Mouse (Mus musculus) urinary bladder, postnatal 25 days (tissue): ENCODE data around the gene Srgap2.

Source experiments
- DNase-seq: peaks from one replicate; pipeline ENCODE4 v3.0.0; 2022; ENCODE audit warnings: low spot score

Srgap2 gene

DNA sequence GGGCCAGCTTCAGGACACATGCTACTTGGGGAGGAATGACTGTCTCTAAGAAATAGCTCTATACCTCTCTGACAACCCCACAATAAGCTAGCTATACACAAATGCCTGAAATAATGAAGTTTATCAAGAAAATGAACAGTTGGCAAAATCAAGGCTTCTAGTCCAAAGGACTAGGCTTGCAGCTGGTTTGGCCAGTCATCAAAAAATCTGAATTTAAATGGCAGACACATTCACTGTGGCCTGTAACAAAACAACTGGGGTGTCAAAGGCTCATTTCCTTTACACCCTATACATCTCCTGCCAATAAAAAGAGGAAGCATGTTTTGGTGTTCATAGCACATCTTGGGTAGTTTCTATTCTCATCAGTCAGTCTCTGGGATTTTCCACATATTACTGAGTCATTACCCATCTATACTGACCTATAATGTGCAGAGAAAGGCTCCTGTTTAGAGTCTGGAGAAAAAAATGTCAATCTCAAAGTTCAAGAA, 53.5 kb downstream of the Srgap2 start:
- DNase-seq, result no peak

DNA sequence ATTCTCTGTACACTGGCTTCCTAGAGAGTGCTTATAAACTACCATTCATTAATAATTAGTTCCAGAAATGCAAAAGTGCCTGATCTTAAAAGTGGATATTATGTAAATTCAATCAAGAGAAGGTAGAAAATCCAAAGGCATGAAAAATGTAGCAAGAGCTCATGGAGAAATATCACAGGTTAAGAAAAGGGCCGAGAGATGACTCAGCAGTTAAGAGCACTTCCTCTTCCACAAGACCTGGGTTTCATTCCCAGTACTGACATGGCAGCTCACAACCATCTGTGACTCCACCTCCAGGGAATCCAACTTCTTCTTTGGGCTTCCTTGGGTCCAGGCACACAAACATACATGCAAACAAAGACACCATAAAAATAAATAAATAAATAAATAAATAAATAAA, 56.6 kb downstream of the Srgap2 start:
- no peak for DNase-seq

- DNase-seq, result no peak
Observed at GRCm38 (mm10) chr1:131465855-131466254, 61.3 kb downstream of the Srgap2 start.

DNA sequence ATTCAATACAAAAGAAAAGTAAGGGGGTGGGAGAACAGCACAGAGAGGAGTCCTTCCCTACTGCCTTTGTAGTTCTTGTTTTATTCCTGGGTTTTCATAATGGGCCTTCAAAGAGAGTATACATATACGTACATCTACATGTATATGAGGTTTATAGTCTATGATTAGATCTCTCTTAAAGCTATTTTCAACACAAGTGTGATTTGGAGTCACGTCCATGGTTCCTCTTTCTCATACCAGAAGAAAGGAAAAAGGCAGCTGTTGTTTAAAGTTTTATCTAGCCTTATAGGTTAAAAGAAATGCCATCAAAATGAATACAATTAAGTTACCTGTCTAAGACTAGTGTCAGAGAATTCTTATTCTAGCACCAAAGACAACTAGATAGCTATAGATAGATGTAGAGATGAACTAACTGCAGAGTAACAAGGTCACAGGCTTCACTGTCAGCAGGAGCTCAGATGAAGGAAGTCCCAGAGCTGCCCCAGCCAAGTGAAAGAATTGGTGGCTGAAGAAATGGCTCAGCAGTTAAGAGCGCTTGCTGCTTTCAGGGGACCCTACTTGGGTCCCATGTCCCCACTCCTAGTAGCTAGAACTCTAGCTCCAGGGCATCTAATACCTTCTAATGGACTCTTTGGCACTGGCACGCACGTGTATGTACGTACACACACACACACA, 63.1 kb downstream of the Srgap2 start:
- DNase-seq, result no peak

DNA sequence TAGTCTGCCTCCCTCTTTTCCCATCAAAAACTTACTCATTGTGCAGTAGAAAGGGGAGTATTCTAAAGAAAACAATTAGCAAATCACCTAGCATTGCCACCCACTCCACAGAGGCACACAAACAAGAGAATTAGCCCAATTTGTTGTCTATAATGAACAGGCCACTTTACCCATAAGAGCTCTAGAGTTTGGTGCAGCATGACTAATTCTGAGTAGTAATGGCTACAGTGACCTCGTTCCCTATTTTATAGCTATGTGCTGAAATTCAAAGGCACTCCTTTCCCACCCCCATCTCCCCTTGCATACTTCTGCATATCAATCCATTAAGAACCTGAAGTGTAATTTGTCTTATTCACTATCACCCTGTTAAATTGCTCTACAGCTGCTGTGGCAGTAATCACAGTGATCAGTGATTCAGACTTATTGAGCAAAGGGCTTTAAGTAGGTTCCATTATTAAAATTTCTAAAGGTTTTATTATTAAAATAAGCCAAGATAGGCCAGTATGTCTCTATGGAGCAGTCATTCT, 64.5 kb downstream of the Srgap2 start:
- DNase-seq, result no peak

DNA sequence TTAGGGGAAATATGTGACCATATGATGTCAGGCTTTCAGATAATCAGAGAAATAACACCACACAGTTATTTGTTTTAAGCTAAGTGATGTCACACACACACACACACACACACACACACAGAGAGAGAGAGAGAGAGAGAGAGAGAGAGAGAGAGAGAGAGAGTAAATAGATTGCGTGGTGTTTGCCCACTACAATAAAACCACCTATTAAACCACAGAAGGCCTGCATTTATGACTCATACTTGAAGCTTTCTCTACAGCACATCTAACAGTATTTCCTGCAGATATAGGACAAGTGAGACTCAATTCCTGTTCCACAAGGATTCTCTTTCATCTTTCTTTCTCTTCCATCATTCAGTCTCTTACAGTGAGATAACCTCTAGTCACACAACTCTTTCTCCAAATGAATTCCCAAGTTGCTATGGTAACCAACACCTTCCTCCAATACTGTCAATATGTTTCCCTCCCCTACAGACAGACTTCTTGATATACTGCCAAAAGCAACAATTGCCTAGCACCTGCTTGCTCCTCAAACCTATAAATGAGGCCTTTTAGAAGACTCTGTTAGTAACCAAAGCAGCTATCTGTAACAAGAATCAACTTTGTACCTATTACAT, 66.1 kb downstream of the Srgap2 start:
- DNase-seq, result no peak

DNA sequence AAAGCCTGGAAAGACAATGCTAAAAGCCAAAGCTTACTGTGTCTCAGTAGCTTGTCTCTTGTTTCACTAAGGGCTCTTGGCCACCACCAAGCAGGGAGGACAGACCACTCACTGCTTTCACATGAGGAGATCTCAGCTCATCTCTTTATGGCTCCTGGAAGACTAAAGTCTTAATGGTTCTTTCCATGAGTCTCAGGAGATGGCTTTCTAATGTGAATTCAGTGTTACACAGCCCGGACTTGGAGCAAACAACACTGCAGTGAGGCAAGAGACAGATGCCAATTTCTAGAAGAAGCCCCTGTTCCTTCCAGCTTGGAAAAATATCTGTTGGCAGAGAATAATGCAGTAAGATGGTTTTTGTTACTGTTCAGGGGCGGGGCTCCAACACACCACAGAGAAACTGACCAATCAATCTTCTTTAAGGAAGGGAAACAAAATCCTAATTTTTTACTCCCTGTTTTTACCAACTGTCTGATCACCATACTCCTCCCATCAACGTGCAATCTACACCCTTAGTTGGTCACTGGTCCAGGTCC, 71.7 kb downstream of the Srgap2 start:
- no peak for DNase-seq

GRCm38 (mm10) chr1:131454386-131454785, 72.8 kb downstream of the Srgap2 start:
- no peak for DNase-seq

DNA sequence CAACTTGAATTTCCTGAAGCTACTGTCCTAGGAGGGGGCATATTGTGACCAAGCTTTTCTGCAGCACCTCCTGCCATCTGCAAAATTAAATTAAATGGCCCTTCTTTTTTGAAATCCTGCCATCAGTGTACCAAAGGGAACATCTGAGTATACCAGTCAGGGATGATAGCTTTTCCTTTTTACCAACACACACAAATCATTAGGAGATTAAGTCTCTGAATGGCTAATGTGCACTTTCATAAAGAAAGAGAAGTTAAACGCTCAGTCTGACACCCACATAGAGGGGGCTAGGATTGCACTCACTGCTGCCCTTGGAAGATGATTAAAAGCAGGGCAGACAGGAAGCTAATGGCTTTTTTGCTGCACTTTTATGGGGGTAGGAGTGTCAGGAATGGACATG, 73.8 kb downstream of the Srgap2 start:
- DNase-seq, result no peak

DNA sequence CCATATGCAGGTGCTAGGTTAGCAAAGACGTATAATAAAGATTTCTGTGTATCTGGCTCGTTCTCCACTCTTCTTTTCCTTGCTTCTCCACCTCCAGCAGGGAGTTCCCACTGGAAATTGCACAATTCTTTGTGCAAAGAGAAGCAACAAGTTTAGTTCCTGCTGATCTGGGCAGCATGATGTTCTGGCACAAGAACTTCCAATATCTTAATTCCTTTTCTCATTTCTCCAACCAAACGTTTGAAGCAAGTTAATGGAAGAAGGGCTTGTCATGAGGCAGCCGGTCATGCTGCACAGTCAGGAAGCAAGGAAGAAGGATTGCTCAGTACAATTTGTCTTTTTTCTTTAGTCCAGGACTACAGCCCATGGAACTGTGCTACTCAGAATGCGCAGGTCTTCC, 78.8 kb downstream of the Srgap2 start:
- no peak for DNase-seq

- DNase-seq, result no peak
Observed at GRCm38 (mm10) chr1:131447333-131447732, 79.8 kb downstream of the Srgap2 start.

DNA sequence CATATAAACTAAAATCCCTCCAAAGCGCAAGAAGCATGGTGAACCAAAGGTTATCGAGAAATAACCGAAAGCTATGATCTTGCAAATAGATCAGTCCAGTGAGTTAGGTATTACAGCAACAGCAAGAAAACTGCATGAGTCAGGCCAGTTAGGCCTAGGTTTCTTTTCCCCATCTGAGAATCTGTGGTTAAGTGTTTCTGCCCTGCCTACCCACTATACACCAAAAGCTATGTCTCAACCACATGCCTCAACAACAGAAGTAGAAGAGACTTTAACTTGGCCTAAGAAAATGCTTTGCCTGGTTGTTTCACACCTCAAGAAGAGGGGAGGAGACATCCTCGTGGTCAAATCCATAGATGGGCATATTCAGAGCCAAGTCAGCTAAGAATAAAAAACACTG, 80.6 kb downstream of the Srgap2 start:
- no peak for DNase-seq

GRCm38 (mm10) chr1:131438556-131438955, 88.6 kb downstream of the Srgap2 start:
- DNase-seq, result no peak

GRCm38 (mm10) chr1:131437975-131438374, 89.2 kb downstream of the Srgap2 start:
- no peak for DNase-seq

DNA sequence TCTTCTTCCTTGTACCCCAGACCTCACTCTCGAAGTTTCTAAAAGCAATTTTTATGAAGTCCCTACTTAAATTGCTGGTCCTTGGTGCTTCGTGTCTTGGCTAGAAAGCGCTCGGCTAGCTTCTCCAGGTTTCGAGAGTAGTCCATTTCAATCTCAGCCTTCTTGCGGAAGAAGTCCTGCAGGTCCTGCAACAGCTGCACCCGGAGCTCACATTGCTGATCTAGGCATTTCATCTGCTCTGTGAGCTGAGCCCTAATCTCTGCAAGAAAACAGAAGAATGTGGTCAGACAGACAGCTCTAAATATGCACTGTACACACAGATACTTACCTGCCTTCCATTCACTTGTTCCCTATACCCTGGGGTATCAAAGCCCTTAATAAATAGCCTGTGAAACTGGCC, 90.5 kb downstream of the Srgap2 start:
- no peak for DNase-seq

DNA sequence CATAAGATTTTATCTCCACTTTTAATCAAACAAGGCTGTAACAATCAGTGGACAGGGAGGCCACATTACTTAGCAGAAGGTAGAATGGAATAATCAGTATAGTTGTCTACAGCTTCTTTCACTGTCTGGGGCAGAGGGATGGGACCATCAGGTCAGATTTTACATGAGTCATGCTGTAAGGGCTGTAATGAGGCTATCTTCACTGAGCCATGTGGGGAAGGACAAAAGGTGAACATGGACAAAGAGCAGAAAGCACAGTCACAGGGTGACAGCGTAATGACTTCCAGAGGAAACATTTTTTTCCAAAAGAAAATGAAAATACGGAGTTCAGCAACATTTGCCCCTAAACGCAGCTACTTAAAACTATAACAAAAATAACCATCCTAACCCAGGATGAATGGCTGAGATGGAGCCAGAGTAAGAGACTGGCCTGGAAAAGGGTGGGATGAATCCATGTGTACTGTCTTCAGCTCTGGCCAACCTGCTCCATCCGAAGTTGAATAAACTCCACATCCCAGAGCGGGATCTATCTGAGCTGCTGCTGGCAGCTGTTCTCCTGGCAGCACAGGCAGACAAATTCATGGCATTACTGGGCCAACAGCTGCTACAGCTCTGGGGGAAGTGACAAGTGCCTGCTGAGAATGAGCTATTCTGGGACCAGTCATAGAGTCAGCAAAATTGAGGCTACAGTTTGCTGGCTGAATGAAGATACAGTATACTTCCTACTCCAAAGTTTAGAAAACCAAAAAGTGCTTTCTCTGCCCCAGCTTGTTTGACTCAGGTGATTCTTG, 95.5 kb downstream of the Srgap2 start:
- DNase-seq, result peak; percentile 16

- peak; percentile 29 for DNase-seq
Observed at GRCm38 (mm10) chr1:131427140-131427821, 99.9 kb downstream of the Srgap2 start.

GRCm38 (mm10) chr1:131423061-131423460, 104.1 kb downstream of the Srgap2 start:
- DNase-seq, result no peak

- no peak for DNase-seq
Observed at GRCm38 (mm10) chr1:131421113-131421512, 106.0 kb downstream of the Srgap2 start.

DNA sequence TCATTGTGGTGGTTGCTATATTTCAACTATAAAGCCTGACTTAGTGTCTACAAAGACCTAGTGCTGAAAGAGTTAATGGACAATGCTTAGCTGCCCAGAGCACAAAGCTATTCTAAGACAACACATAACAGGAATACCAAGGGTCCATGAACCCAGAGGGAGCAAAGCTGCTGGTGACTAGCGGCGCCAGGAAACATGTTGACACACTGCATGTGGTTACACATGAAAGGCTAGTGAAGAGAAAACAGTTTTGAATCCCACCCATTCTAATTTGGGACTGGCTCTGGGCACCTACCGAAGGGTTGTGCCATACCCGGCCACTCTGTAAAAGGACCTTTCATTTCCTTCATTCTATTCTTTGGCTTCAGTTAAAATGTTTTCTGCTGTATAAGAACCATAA, 106.5 kb downstream of the Srgap2 start:
- no peak for DNase-seq

- no peak for DNase-seq
Observed at GRCm38 (mm10) chr1:131419307-131419706, 107.8 kb downstream of the Srgap2 start.
